ENCODE assay signal across 8 mouse cellular contexts in genomic region chr4:109036327-109036726, GRCm38 (mm10). TPM values are rescaled to one million over a fixed set of nuclear protein-coding genes. Genes with fewer than 3 reads are reported as not detected.
A peak's percentile ranks its signal among the peaks of the same experiment; 100 is the strongest.
DNase-seq lines count a peak whose midpoint lies in the region; ATAC-seq and TF ChIP-seq lines count a peak whose summit lies in the region.
"Had no signal": no experiment of that assay in that cellular context is flagged by ENCODE, and none has a peak within 500 bp of the region (broad histone marks: within the 10 kb centered on the region; RNA-seq: fewer than 3 reads in every experiment).

No protein-coding gene starts in this region.

- no peak overlapping the region for H3K4me2 ChIP-seq in midbrain, embryonic 11.5 days
- H3K4me2 ChIP-seq in midbrain, embryonic 13.5 days (replicated peaks) = no peak overlapping the region
- no peak overlapping the region for H3K4me2 ChIP-seq in lung, embryonic 14.5 days
- H3K4me2 ChIP-seq: hindbrain, embryonic 15.5 days had no signal

- no peak overlapping the region for H3K27ac ChIP-seq in midbrain, embryonic 11.5 days (ENCODE audit: low read depth, low read length)
- no peak overlapping the region for H3K27ac ChIP-seq in midbrain, embryonic 13.5 days
- H3K27ac ChIP-seq in lung, embryonic 14.5 days (ENCODE audit: low read depth) = no peak overlapping the region
- H3K27ac ChIP-seq: hindbrain, embryonic 15.5 days had no signal

- H3K4me3 ChIP-seq in midbrain, embryonic 11.5 days (ENCODE audit: low read depth, low read length) = no peak overlapping the region
- H3K4me3 ChIP-seq in midbrain, embryonic 13.5 days (replicated peaks) = no peak overlapping the region
- no peak overlapping the region for H3K4me3 ChIP-seq in lung, embryonic 14.5 days (ENCODE audit: low read depth, low read length)
- H3K4me3 ChIP-seq: hindbrain, embryonic 15.5 days had no signal

- TF ChIP-seq CTCF in lung, embryonic 14.5 days (IDR thresholded peaks at IDR 0.05; ENCODE audit: low read depth) = peak; percentile 74

- DNase-seq in midbrain, embryonic 11.5 days (ENCODE audit: low spot score, missing footprints) = peak; percentile 93
- DNase-seq in R1 (ENCODE audit: low read depth, low spot score) = peak; percentile 80
- DNase-seq in cerebellum, postnatal 14 days = peak; percentile 68 to 81
- peak; percentile 38 to 71 for DNase-seq in heart, postnatal 10 days
- peak; percentile 74 for DNase-seq in lung, embryonic 14.5 days
- peak; percentile 68 to 86 for DNase-seq in spleen, postnatal 4 days (ENCODE audit: low spot score in 2 of 2)

- H3K36me3 ChIP-seq in midbrain, embryonic 11.5 days (ENCODE audit: control insufficient read depth, insufficient read depth, low read length) = peaks cover 8% of the 10 kb centered on the region
- peaks cover 56% of the 10 kb centered on the region for H3K36me3 ChIP-seq in midbrain, embryonic 13.5 days
- peaks cover 61% of the 10 kb centered on the region for H3K36me3 ChIP-seq in lung, embryonic 14.5 days (ENCODE audit: insufficient read depth)

- H3K9me3 ChIP-seq in midbrain, embryonic 11.5 days (ENCODE audit: control insufficient read depth, low read length) = no peaks in the 10 kb centered on the region
- H3K9me3 ChIP-seq in midbrain, embryonic 13.5 days = no peaks in the 10 kb centered on the region
- no peaks in the 10 kb centered on the region for H3K9me3 ChIP-seq in lung, embryonic 14.5 days (ENCODE audit: low read depth, low read length)
- H3K9me3 ChIP-seq: hindbrain, embryonic 15.5 days had no signal

- no peak overlapping the region for H3K9ac ChIP-seq in midbrain, embryonic 11.5 days (ENCODE audit: low read length)
- H3K9ac ChIP-seq in midbrain, embryonic 13.5 days (replicated peaks) = no peak overlapping the region
- H3K9ac ChIP-seq in lung, embryonic 14.5 days = no peak overlapping the region
- H3K9ac ChIP-seq: hindbrain, embryonic 15.5 days had no signal

- no peaks in the 10 kb centered on the region for H3K27me3 ChIP-seq in midbrain, embryonic 11.5 days (ENCODE audit: control insufficient read depth, insufficient read depth, low read length)
- H3K27me3 ChIP-seq in midbrain, embryonic 13.5 days = no peaks in the 10 kb centered on the region
- no peaks in the 10 kb centered on the region for H3K27me3 ChIP-seq in lung, embryonic 14.5 days (ENCODE audit: insufficient read depth, low read length)
- H3K27me3 ChIP-seq: hindbrain, embryonic 15.5 days had no signal

- intact Hi-C loops in heart, postnatal 10 days (cut with DNase I) = no loop called here

- H3K4me1 ChIP-seq in midbrain, embryonic 11.5 days (ENCODE audit: control insufficient read depth, insufficient read depth, low read length) = no peaks in the 10 kb centered on the region
- no peaks in the 10 kb centered on the region for H3K4me1 ChIP-seq in midbrain, embryonic 13.5 days (replicated peaks)
- no peaks in the 10 kb centered on the region for H3K4me1 ChIP-seq in lung, embryonic 14.5 days (ENCODE audit: insufficient read depth)
- H3K4me1 ChIP-seq: hindbrain, embryonic 15.5 days had no signal

- ATAC-seq in midbrain, embryonic 11.5 days (ENCODE audit: low FRiP score) = no peak
- no peak for ATAC-seq in midbrain, embryonic 13.5 days
- no peak for ATAC-seq in lung, embryonic 14.5 days (ENCODE audit: insufficient read depth)

RNA-seq across cellular contexts. Expression of gene Nrd1, which starts 35.9 kb away (rescaled TPM):
- 65.6 and 70.8 TPM in 2 replicates for polyA plus RNA-seq in midbrain, embryonic 11.5 days (2014; fragmentation: Nextera tagmentation; extraction: Ambion mirVana)
- 85.2 and 89.7 TPM in 2 replicates for polyA plus RNA-seq in midbrain, embryonic 13.5 days (2015; fragmentation: Nextera tagmentation; extraction: Ambion mirVana)
- 100 to 1,000 TPM in 1 of 2 experiments, 10 to 100 TPM in 1; 88.8 to 101 TPM for total RNA-seq in heart, postnatal 10 days (2021)
- polyA plus RNA-seq in lung, embryonic 14.5 days (2014; fragmentation: Nextera tagmentation; extraction: Ambion mirVana) = 49.6 and 51.4 TPM in 2 replicates
